Mouse (Mus musculus) hindbrain, embryonic 14.5 days (tissue): ENCODE results near the gene Aldh3a2. TPM values are rescaled to one million over a fixed set of nuclear protein-coding genes. Genes with fewer than 3 reads are reported as not detected.
"Not testable (repeated sequence)": the region's sequence is repeated elsewhere in the genome, so short reads cannot be mapped to it uniquely, and the experiment has no call there.

Experiments used
- ATAC-seq: fragments of 200-750 bp; cut with Nextera tagmentation; 2 replicates; pipeline ENCODE4 v1.8.0; 2017; ENCODE audit warnings: moderate number of reproducible peaks, mild to moderate bottlenecking, moderate TSS enrichment, moderate library complexity; ENCODE audit not compliant: low FRiP score
- DNase-seq: peaks from one replicate; pipeline ENCODE4 v3.0.0-alpha.2; 2015; ENCODE audit warnings: low spot score
- H3K27ac ChIP-seq: fragments of 300-500 bp; sonication (generic); 2 replicates; pipeline ENCODE4 v1.5.1; 2014; ENCODE audit warnings: mild to moderate bottlenecking, moderate library complexity
- H3K27me3 ChIP-seq: fragments of 300-500 bp; sonication (generic); 2 replicates; pipeline ENCODE4 v1.6.1; 2014; ENCODE audit warnings: mild to moderate bottlenecking, low read length, mixed read lengths; ENCODE audit not compliant: control insufficient read depth, insufficient read depth
- H3K36me3 ChIP-seq: fragments of 300-500 bp; sonication (generic); replicated peaks from 2 replicates; pipeline ENCODE4 v1.6.1; 2014; ENCODE audit not compliant: control insufficient read depth, insufficient read depth
- H3K4me1 ChIP-seq: fragments of 300-500 bp; sonication (generic); replicated peaks from 2 replicates; pipeline ENCODE4 v1.6.1; 2014; ENCODE audit warnings: antibody characterized with exemption, low read length, mixed read lengths; ENCODE audit not compliant: control insufficient read depth, insufficient read depth
- H3K4me2 ChIP-seq: fragments of 300-500 bp; sonication (generic); replicated peaks from 2 replicates; pipeline ENCODE4 v1.6.1; 2014; ENCODE audit warnings: mild to moderate bottlenecking, moderate library complexity
- H3K4me3 ChIP-seq: fragments of 300-500 bp; sonication (generic); replicated peaks from 2 replicates; pipeline ENCODE4 v1.5.1; 2014; ENCODE audit warnings: mild to moderate bottlenecking, low read length
- H3K9ac ChIP-seq: fragments of 300-500 bp; sonication (generic); 2 replicates; pipeline ENCODE4 v1.6.1; 2014
- H3K9me3 ChIP-seq: fragments of 300-500 bp; sonication (generic); 2 replicates; pipeline ENCODE4 v1.6.1; 2016; ENCODE audit warnings: low read length; ENCODE audit not compliant: control insufficient read depth
- WGBS: fragments of 180-500 bp; shearing (Covaris S2); extraction: QIAGEN DNeasy Blood & Tissue Kit; methylation state at CpG from one replicate; pipeline ENCODE4 v1.1.7; 2014; 5-methylcytosine and 5-hydroxymethylcytosine counted together
- polyA plus RNA-seq: library from polyadenylated mRNA; unstranded; fragments of >200 nt; fragmentation: Nextera tagmentation; extraction: Ambion mirVana; gene quantifications from 2 replicates; pipeline ENCODE4 v1.2.1, GENCODE M21; 2014

The Aldh3a2 gene
- polyA plus RNA-seq, 1 experiment from 2014 or later = 28.0 TPM

GRCm38 (mm10) chr11:61193392-61193791 is 73.9 kb downstream of the Aldh3a2 start:
- Histone ChIP-seq H3K4me2 (no peak overlapping the region), H3K4me3 (no peak overlapping the region), H3K4me1 (no peaks in the 10 kb centered on the region), H3K9me3 (no peaks in the 10 kb centered on the region), H3K27me3 (no peaks in the 10 kb centered on the region), H3K36me3 (no peaks in the 10 kb centered on the region), H3K9ac (no peak overlapping the region), H3K27ac (no peak overlapping the region)
- DNase-seq = peak; percentile 87
- ATAC-seq = no peak
- 11% methylated on average over 9 of the region's 9 CpGs for WGBS

- ATAC-seq = no peak
- no peaks in the 10 kb centered on the region for H3K9me3 ChIP-seq
- WGBS = 100% methylated on average over 2 of the region's 2 CpGs
- H3K4me3 ChIP-seq = no peak overlapping the region
- H3K27me3 ChIP-seq = no peaks in the 10 kb centered on the region
- no peaks in the 10 kb centered on the region for H3K36me3 ChIP-seq
- no peak overlapping the region for H3K4me2 ChIP-seq
- no peak overlapping the region for H3K9ac ChIP-seq
- DNase-seq = no peak
- H3K4me1 ChIP-seq = no peaks in the 10 kb centered on the region
- no peak overlapping the region for H3K27ac ChIP-seq
These were observed 74.5 kb downstream of the Aldh3a2 start for GRCm38 (mm10) chr11:61192779-61193178.

GRCm38 (mm10) chr11:61192123-61192522 is 75.1 kb downstream of the Aldh3a2 start:
- H3K27ac ChIP-seq, DNase-seq, ATAC-seq, H3K27me3 ChIP-seq, H3K4me2 ChIP-seq, H3K4me1 ChIP-seq, H3K4me3 ChIP-seq, H3K9me3 ChIP-seq, H3K9ac ChIP-seq, H3K36me3 ChIP-seq: not testable (repeated sequence)
- WGBS = 85% methylated on average over 7 of the region's 10 CpGs

- WGBS = 42% methylated on average over 2 of the region's 2 CpGs
- H3K36me3 ChIP-seq = no peaks in the 10 kb centered on the region
- no peaks in the 10 kb centered on the region for H3K9me3 ChIP-seq
- no peak overlapping the region for H3K4me2 ChIP-seq
- H3K27me3 ChIP-seq = no peaks in the 10 kb centered on the region
- no peak for DNase-seq
- no peak for ATAC-seq
- H3K4me1 ChIP-seq = no peaks in the 10 kb centered on the region
- no peak overlapping the region for H3K9ac ChIP-seq
- H3K27ac ChIP-seq = no peak overlapping the region
- no peak overlapping the region for H3K4me3 ChIP-seq
These were observed 76.5 kb downstream of the Aldh3a2 start for GRCm38 (mm10) chr11:61190776-61191175.

GRCm38 (mm10) chr11:61183820-61184219 is 83.4 kb downstream of the Aldh3a2 start:
- H3K27ac ChIP-seq = no peak overlapping the region
- DNase-seq (no peak), ATAC-seq (no peak)
- 83% methylated on average over 1 of the region's 1 CpGs for WGBS
- no peaks in the 10 kb centered on the region for H3K4me1 ChIP-seq
- H3K9ac ChIP-seq = no peak overlapping the region
- H3K4me2 ChIP-seq = no peak overlapping the region
- H3K4me3 ChIP-seq = no peak overlapping the region
- no peaks in the 10 kb centered on the region for H3K27me3 ChIP-seq
- no peaks in the 10 kb centered on the region for H3K36me3 ChIP-seq
- H3K9me3 ChIP-seq = no peaks in the 10 kb centered on the region

- no peak for ATAC-seq
- DNase-seq = no peak
- H3K27ac ChIP-seq = no peak overlapping the region
These were observed 85.6 kb downstream of the Aldh3a2 start for GRCm38 (mm10) chr11:61181624-61182023.

GRCm38 (mm10) chr11:61180361-61180760 is 86.9 kb downstream of the Aldh3a2 start:
- DNase-seq = no peak
- H3K9ac ChIP-seq = no peak overlapping the region
- no peak overlapping the region for H3K4me2 ChIP-seq
- H3K4me1 ChIP-seq = 0 out of 2 replicates have a peak, but pooled peaks cover 5% of the 10 kb centered on the region
- H3K4me3 ChIP-seq = no peak overlapping the region
- H3K36me3 ChIP-seq = no peaks in the 10 kb centered on the region
- WGBS = 63% methylated on average over 3 of the region's 3 CpGs
- no peaks in the 10 kb centered on the region for H3K27me3 ChIP-seq
- H3K27ac ChIP-seq = peak overlapping the region; percentile 54; the same call in 1 of the 2 replicates
- H3K9me3 ChIP-seq = no peaks in the 10 kb centered on the region
- no peak for ATAC-seq

More at GRCm38 (mm10) chr11:61181624-61182023, 85.6 kb downstream of the Aldh3a2 start:
- H3K9me3 ChIP-seq = no peaks in the 10 kb centered on the region
- H3K4me1 ChIP-seq = no peaks in the 10 kb centered on the region
- no peak overlapping the region for H3K4me3 ChIP-seq
- no peak overlapping the region for H3K4me2 ChIP-seq
- H3K27me3 ChIP-seq = no peaks in the 10 kb centered on the region
- H3K9ac ChIP-seq = no peak overlapping the region
- H3K36me3 ChIP-seq = no peaks in the 10 kb centered on the region

GRCm38 (mm10) chr11:61176321-61176720 is 90.9 kb downstream of the Aldh3a2 start:
- Histone ChIP-seq H3K27me3 (no peaks in the 10 kb centered on the region), H3K4me3 (no peak overlapping the region), H3K4me2 (no peak overlapping the region; the same call in 1 of the 2 replicates), H3K36me3 (no peaks in the 10 kb centered on the region), H3K9me3 (no peaks in the 10 kb centered on the region), H3K9ac (no peak overlapping the region), H3K27ac (peak overlapping the region; percentile 100), H3K4me1 (peaks cover 29% of the 10 kb centered on the region)
- no peak for DNase-seq
- no peak for ATAC-seq
- WGBS = 96% methylated on average over 1 of the region's 1 CpGs

GRCm38 (mm10) chr11:61175778-61176177 is 91.5 kb downstream of the Aldh3a2 start:
- DNase-seq (peak; percentile 40), ATAC-seq (no peak)
- Histone ChIP-seq H3K9ac (peak overlapping the region; percentile 49), H3K4me2 (peak overlapping the region; percentile 54), H3K27ac (peak overlapping the region; percentile 100), H3K9me3 (no peaks in the 10 kb centered on the region), H3K27me3 (no peaks in the 10 kb centered on the region), H3K36me3 (no peaks in the 10 kb centered on the region), H3K4me3 (peak overlapping the region; percentile 97; the same call in 1 of the 2 replicates), H3K4me1 (peaks cover 34% of the 10 kb centered on the region)
- WGBS = 66% methylated on average over 5 of the region's 5 CpGs
